Mouse (Mus musculus) myocyte (in vitro differentiated cells): ENCODE data around the gene Cacna1d.

ENCODE experiments used
- MAX ChIP-seq: IDR thresholded peaks from one replicate; pipeline ENCODE4 v1.6.1; 2011; ENCODE audit warnings: low read depth, mild to moderate bottlenecking, control low read depth
- MYOG ChIP-seq, 3 experiments: IDR thresholded peaks; one replicate each; pipeline ENCODE4 v1.6.1; 2011; ENCODE audit warnings: control low read depth in 2 of 3, low read depth in 2 of 3, mild to moderate bottlenecking in 2 of 3; ENCODE audit not compliant: insufficient read length in 2 of 3, control insufficient read depth in 1 of 3, insufficient read depth in 1 of 3
- POLR2A ChIP-seq: IDR thresholded peaks from one replicate; pipeline ENCODE4 v1.6.1; 2011; ENCODE audit warnings: low read depth, mild to moderate bottlenecking, control low read depth, moderate library complexity; ENCODE audit not compliant: insufficient read length
- POLR2AphosphoS2 ChIP-seq: IDR thresholded peaks from one replicate; pipeline ENCODE4 v1.6.1; 2011; ENCODE audit warnings: low read depth, control low read depth; ENCODE audit not compliant: insufficient read length
- TCF3 ChIP-seq: IDR thresholded peaks from one replicate; pipeline ENCODE4 v1.6.1; 2011; ENCODE audit warnings: low read depth, control low read depth; ENCODE audit not compliant: insufficient read length

GRCm38 (mm10) chr14:30343740-30344139 lies 147.5 kb downstream of the Cacna1d start:
- no peak for TF ChIP-seq POLR2A
- TF ChIP-seq POLR2AphosphoS2 = no peak
- no peak for TF ChIP-seq TCF3
- no peak for TF ChIP-seq MAX
- no peak for TF ChIP-seq MYOG (IDR thresholded peaks at IDR 0.05; ENCODE audit: control insufficient read depth in 1 of 3, insufficient read depth in 1 of 3, insufficient read length in 2 of 3, low read depth in 2 of 3)
